Mouse (Mus musculus): ENCODE data around the gene Gcnt7. TPM values are rescaled to one million over a fixed set of nuclear protein-coding genes. Genes with fewer than 3 reads are reported as not detected.

Gcnt7 gene
- polyA plus RNA-seq (2021; fragmentation: Nextera tagmentation), result not detected in 2 replicates
- long read RNA-seq, experiment 1, result 0 reads
- long read RNA-seq, experiment 2, partial matches to known transcripts, result 0 of 7 reads
- long read RNA-seq, experiment 2, other reads (novel, unspliced or antisense), result 7 of 7 reads

DNA sequence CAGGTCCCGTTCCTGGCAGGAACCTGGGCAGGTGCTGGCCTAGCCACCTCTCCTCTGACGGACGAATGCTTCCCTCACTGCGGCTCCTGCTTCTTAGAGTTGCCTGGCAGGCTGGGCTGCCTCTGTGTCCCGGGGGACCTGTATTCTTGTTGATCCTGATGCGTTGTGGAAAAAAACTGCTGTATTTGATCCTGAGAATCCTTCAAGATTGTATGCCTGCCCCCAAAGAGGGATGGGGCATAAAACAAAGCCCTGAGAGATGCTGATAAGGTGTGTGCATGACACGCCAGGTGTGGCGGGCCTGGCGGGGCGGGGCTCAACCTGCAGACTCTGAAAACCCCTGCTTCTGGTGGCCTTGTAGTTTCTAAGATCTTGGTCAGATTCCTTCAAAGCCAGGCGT is at the start of gene Gcnt7:
Gene Gcnt7, minus strand, starts transcription at position 101 of the 400 bp plus-strand sequence.

DNA sequence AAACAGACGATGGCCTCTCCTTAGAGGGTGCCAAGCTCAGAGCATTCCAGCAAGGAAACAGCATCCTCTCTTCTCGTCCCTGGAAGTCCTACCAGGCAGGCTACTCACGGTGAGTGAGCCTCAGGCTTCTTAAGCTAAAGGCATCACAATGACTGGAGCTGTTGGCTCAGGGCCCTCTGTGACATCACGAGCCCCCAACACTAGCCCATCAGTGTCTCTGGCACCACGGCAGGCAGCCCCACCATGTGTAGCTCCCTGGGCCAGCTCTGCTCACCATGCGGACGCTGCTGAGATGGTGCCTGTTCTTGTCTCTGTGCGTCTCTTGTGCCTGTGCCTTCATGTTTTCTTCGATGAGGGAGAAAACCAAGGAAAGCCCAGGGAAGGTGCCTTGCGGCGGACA is 13.9 kb upstream of the Gcnt7 start, which contains the start of gene Fam209:
Gene Fam209, plus strand, starts transcription at position 203 of the 400 bp plus-strand sequence.

DNA sequence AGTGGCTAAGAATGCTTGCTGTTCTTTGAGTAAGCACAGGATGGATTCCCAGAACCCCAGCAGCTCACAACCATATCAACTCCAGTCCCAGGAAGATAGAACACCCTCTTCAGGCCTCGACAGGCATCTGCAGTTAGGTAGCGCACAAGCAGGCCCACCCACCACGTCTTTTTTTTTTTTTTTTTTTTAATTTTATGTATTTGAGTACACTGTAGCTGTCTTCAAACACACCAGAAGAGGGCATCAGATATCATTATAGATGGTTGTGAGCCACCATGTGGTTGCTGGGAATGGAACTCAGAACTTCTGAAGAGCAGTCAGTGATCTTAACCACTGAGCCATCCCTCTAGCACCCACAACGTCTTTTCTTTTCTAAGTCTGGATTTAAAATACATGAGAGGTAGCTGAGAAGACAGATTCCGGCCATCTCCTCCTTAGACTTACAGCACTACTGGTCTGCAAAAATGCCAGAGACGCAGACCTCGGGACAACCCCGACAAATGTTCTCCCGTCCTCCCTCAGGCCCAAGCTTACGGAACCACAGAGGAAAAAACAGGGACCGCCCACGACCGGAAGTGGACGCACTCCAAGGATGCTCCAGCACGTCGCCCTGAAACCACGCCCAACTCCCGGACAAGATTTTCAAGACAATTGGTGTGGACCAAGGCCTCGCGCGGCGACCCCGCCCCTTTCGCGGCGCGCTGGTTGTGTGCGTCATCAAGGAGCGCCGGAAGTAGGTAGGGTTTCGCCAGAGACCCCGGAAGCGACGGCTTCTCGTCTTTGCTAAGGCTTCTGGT is 18.4 kb downstream of the Gcnt7 start, which contains the start of gene Rtf2:
Gene Rtf2, plus strand, starts transcription at position 714 of the 797 bp plus-strand sequence.

Other genes with a start within 250 kb of the Gcnt7 start
- gene Mc3r, start 210.1 kb downstream of the Gcnt7 start, polyA plus RNA-seq (2021; fragmentation: Nextera tagmentation), result 0.50 and 0.68 TPM in 2 replicates
- 23.6 and 25.1 TPM in 2 replicates for gene Fam210b, start 113.0 kb downstream of the Gcnt7 start, polyA plus RNA-seq (2021; fragmentation: Nextera tagmentation)
- 1.5 and 1.8 TPM in 2 replicates for gene Aurka, start 88.1 kb downstream of the Gcnt7 start, polyA plus RNA-seq (2021; fragmentation: Nextera tagmentation)
- 28.1 and 31.4 TPM in 2 replicates for gene Cstf1, start 87.9 kb downstream of the Gcnt7 start, polyA plus RNA-seq (2021; fragmentation: Nextera tagmentation)
- 0.29 and 0.36 TPM in 2 replicates for gene Cass4, start 64.8 kb downstream of the Gcnt7 start, polyA plus RNA-seq (2021; fragmentation: Nextera tagmentation)
- 60.5 and 65.4 TPM in 2 replicates for gene Rtf2, start 18.0 kb downstream of the Gcnt7 start, polyA plus RNA-seq (2021; fragmentation: Nextera tagmentation)
- not detected in 2 replicates for gene Fam209, start 13.9 kb upstream of the Gcnt7 start, polyA plus RNA-seq (2021; fragmentation: Nextera tagmentation)
- gene Tfap2c, start 91.0 kb upstream of the Gcnt7 start, polyA plus RNA-seq (2021; fragmentation: Nextera tagmentation), result not detected in 2 replicates

All from layer of hippocampus, adult 6 months (tissue).